Mouse (Mus musculus): ENCODE results near the gene Gskip. TPM values are rescaled to one million over a fixed set of nuclear protein-coding genes. Genes with fewer than 3 reads are reported as not detected.

Gskip gene
- polyA plus RNA-seq, 1 experiment from 2014 or later, result 30.4 TPM

GRCm38 (mm10) chr12:105685001-105685691 is 517 bp downstream of the Gskip start, which contains the start of gene Atg2b:
Gene Atg2b, minus strand, starts transcription at chr12:105685211.
- peak within 1 kb of the TSS; percentile 86 for H3K9ac ChIP-seq (ENCODE audit: low read length)
- no peaks in the 10 kb centered on the region for H3K27me3 ChIP-seq (ENCODE audit: control insufficient read depth, insufficient read depth, low read length)
- peak within 1 kb of the TSS; percentile 81 for H3K27ac ChIP-seq (ENCODE audit: low read depth, low read length)
- no peaks in the 10 kb centered on the region; the same call in 1 of the 2 replicates for H3K36me3 ChIP-seq (ENCODE audit: control insufficient read depth, insufficient read depth, low read length)
- under 1% methylated on average over 71 of the region's 73 CpGs for WGBS
- peak; percentile 98 for DNase-seq (ENCODE audit: low spot score)
- H3K4me3 ChIP-seq (ENCODE audit: low read depth, low read length), result peak within 1 kb of the TSS; percentile 91
- H3K4me1 ChIP-seq (replicated peaks; ENCODE audit: control insufficient read depth, insufficient read depth, low read length), result peaks cover 6% of the 10 kb centered on the region; the same call in 1 of the 2 replicates
- peak; percentile 91 for ATAC-seq (replicated peaks; ENCODE audit: low FRiP score)
- H3K9me3 ChIP-seq (ENCODE audit: control insufficient read depth, low read length), result no peaks in the 10 kb centered on the region
- peak within 1 kb of the TSS; percentile 94 for H3K4me2 ChIP-seq (ENCODE audit: low read depth, low read length, severe bottlenecking)

DNA sequence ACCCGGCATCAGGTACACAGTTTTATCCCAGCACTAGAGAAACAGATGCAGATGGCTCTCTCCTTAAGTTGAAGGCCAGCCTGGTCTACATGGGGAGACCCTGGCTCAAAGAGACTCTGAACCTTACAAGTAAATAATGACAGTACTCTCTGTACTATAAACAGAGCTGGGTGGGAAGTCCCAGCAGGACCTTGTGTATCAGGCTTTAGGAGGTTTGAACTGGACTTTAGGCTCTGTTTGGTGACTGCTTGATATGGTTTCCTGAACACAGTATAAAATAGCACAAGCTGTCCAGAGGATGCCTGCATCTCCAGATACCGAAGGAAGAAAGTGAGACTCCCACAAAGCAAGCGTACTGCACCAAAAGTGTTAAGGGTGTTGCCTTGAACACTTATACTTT is 2.2 kb downstream of the Gskip start:
- Histone ChIP-seq H3K9me3 (ENCODE audit: control insufficient read depth, low read length) (no peaks in the 10 kb centered on the region), H3K4me2 (ENCODE audit: low read depth, low read length, severe bottlenecking) (no peak overlapping the region), H3K4me3 (ENCODE audit: low read depth, low read length) (no peak overlapping the region), H3K9ac (ENCODE audit: low read length) (no peak overlapping the region), H3K4me1 (replicated peaks; ENCODE audit: control insufficient read depth, insufficient read depth, low read length) (peaks cover 6% of the 10 kb centered on the region; the same call in 1 of the 2 replicates), H3K27ac (ENCODE audit: low read depth, low read length) (no peak overlapping the region), H3K36me3 (ENCODE audit: control insufficient read depth, insufficient read depth, low read length) (no peaks in the 10 kb centered on the region; the same call in 1 of the 2 replicates), H3K27me3 (ENCODE audit: control insufficient read depth, insufficient read depth, low read length) (no peaks in the 10 kb centered on the region)
- WGBS, result 84% methylated on average over 3 of the region's 3 CpGs
- ATAC-seq (replicated peaks; ENCODE audit: low FRiP score), result no peak
- no peak for DNase-seq (ENCODE audit: low spot score)

DNA sequence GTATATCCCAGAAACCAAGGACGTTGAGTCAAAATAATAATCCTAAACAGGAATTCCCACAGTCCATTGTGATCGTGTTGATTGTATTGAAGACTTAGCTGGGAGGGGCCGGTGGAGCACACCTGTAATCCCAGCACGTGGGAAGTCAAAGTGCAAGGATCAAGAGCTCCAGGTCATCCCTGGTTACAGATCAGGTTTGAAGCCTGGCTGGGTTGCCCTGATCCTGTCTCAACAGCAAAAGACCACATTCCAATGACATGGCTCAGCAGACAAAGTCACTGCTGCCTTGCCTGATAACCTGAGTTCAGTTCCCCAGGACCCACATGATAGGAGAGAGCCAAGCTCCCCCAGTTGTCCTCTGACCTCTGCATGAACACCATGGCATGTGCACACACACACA is 2.8 kb downstream of the Gskip start:
- Histone ChIP-seq H3K4me3 (ENCODE audit: low read depth, low read length) (no peak overlapping the region), H3K36me3 (ENCODE audit: control insufficient read depth, insufficient read depth, low read length) (no peaks in the 10 kb centered on the region; the same call in 1 of the 2 replicates), H3K4me2 (ENCODE audit: low read depth, low read length, severe bottlenecking) (no peak overlapping the region), H3K27ac (ENCODE audit: low read depth, low read length) (no peak overlapping the region), H3K4me1 (replicated peaks; ENCODE audit: control insufficient read depth, insufficient read depth, low read length) (peaks cover 6% of the 10 kb centered on the region; the same call in 1 of the 2 replicates), H3K27me3 (ENCODE audit: control insufficient read depth, insufficient read depth, low read length) (no peaks in the 10 kb centered on the region), H3K9me3 (ENCODE audit: control insufficient read depth, low read length) (no peaks in the 10 kb centered on the region), H3K9ac (ENCODE audit: low read length) (no peak overlapping the region)
- 92% methylated on average over 4 of the region's 4 CpGs for WGBS
- ATAC-seq (replicated peaks; ENCODE audit: low FRiP score), result no peak
- DNase-seq (ENCODE audit: low spot score), result no peak

- H3K4me1 ChIP-seq (replicated peaks; ENCODE audit: control insufficient read depth, insufficient read depth, low read length), result peaks cover 6% of the 10 kb centered on the region; the same call in 1 of the 2 replicates
- H3K27me3 ChIP-seq (ENCODE audit: control insufficient read depth, insufficient read depth, low read length), result no peaks in the 10 kb centered on the region
- no peaks in the 10 kb centered on the region for H3K9me3 ChIP-seq (ENCODE audit: control insufficient read depth, low read length)
- no peak overlapping the region for H3K4me3 ChIP-seq (ENCODE audit: low read depth, low read length)
- no peak overlapping the region for H3K4me2 ChIP-seq (ENCODE audit: low read depth, low read length, severe bottlenecking)
- no peak overlapping the region for H3K27ac ChIP-seq (ENCODE audit: low read depth, low read length)
- no peak for DNase-seq (ENCODE audit: low spot score)
- no peak overlapping the region for H3K9ac ChIP-seq (ENCODE audit: low read length)
- no peak for ATAC-seq (replicated peaks; ENCODE audit: low FRiP score)
- peaks cover 2% of the 10 kb centered on the region; the same call in 1 of the 2 replicates for H3K36me3 ChIP-seq (ENCODE audit: control insufficient read depth, insufficient read depth, low read length)
- 89% methylated on average over 4 of the region's 4 CpGs for WGBS
Observed at GRCm38 (mm10) chr12:105688546-105688945, 3.9 kb downstream of the Gskip start.

DNA sequence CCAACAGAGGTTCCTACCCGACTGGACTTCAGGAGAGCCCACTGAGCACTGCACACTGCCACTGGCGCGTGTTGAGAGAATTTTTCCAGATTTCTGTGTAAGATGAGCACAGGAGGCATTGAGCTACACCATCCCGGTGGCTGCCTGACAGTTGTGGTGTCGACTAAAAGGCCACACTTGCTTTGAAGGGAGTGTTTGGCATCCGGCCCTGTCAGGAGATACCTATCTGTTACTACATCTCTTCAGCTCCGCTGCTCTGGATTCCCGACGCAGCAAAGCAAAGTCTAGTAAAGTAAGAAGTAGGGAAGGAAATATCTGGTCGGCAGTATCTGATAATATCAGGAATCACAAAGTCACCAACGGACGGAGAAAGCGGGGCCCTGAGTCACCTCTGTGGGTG is 4.8 kb downstream of the Gskip start:
- no peak overlapping the region for H3K9ac ChIP-seq (ENCODE audit: low read length)
- peaks cover 2% of the 10 kb centered on the region; the same call in 1 of the 2 replicates for H3K36me3 ChIP-seq (ENCODE audit: control insufficient read depth, insufficient read depth, low read length)
- no peak overlapping the region for H3K4me3 ChIP-seq (ENCODE audit: low read depth, low read length)
- WGBS, result 92% methylated on average over 13 of the region's 13 CpGs
- no peaks in the 10 kb centered on the region for H3K27me3 ChIP-seq (ENCODE audit: control insufficient read depth, insufficient read depth, low read length)
- DNase-seq (ENCODE audit: low spot score) (no peak), ATAC-seq (replicated peaks; ENCODE audit: low FRiP score) (no peak)
- no peak overlapping the region for H3K27ac ChIP-seq (ENCODE audit: low read depth, low read length)
- H3K9me3 ChIP-seq (ENCODE audit: control insufficient read depth, low read length), result no peaks in the 10 kb centered on the region
- no peak overlapping the region for H3K4me2 ChIP-seq (ENCODE audit: low read depth, low read length, severe bottlenecking)
- H3K4me1 ChIP-seq (replicated peaks; ENCODE audit: control insufficient read depth, insufficient read depth, low read length), result peaks cover 4% of the 10 kb centered on the region; the same call in 1 of the 2 replicates

GRCm38 (mm10) chr12:105694021-105694420 is 9.4 kb downstream of the Gskip start:
- no peak overlapping the region for H3K4me2 ChIP-seq (ENCODE audit: low read depth, low read length, severe bottlenecking)
- H3K9me3 ChIP-seq (ENCODE audit: control insufficient read depth, low read length), result no peaks in the 10 kb centered on the region
- H3K27ac ChIP-seq (ENCODE audit: low read depth, low read length), result no peak overlapping the region
- DNase-seq (ENCODE audit: low spot score) (no peak), ATAC-seq (replicated peaks; ENCODE audit: low FRiP score) (no peak)
- H3K4me1 ChIP-seq (replicated peaks; ENCODE audit: control insufficient read depth, insufficient read depth, low read length), result no peaks in the 10 kb centered on the region
- no peak overlapping the region for H3K9ac ChIP-seq (ENCODE audit: low read length)
- peaks cover 2% of the 10 kb centered on the region; the same call in 1 of the 2 replicates for H3K36me3 ChIP-seq (ENCODE audit: control insufficient read depth, insufficient read depth, low read length)
- 96% methylated on average over 2 of the region's 2 CpGs for WGBS
- no peak overlapping the region for H3K4me3 ChIP-seq (ENCODE audit: low read depth, low read length)
- no peaks in the 10 kb centered on the region for H3K27me3 ChIP-seq (ENCODE audit: control insufficient read depth, insufficient read depth, low read length)

DNA sequence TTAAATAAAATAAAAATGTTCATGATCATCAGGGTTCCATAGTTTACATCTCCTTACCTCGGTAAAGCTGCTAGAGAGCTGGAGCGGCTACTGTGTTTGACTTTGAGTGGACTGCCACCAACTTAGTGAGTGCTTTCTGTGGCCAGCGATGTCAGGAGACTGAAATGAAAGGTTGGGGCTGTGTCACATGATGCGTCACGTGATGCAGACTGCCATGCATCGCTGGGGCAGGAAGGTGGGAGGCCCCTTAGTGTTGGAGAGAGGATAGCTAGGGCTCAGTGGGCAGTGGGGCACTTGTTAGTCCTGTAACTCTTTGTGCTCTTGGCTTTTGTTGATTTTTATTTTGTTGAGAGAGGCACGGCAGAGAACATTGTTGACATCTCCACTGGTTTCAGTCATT is 11.2 kb downstream of the Gskip start:
- DNase-seq (ENCODE audit: low spot score) (no peak), ATAC-seq (replicated peaks; ENCODE audit: low FRiP score) (no peak)
- H3K9me3 ChIP-seq (ENCODE audit: control insufficient read depth, low read length), result no peaks in the 10 kb centered on the region
- no peak overlapping the region for H3K4me2 ChIP-seq (ENCODE audit: low read depth, low read length, severe bottlenecking)
- 82% methylated on average over 7 of the region's 7 CpGs for WGBS
- peaks cover 9% of the 10 kb centered on the region; the same call in 1 of the 2 replicates for H3K36me3 ChIP-seq (ENCODE audit: control insufficient read depth, insufficient read depth, low read length)
- H3K27ac ChIP-seq (ENCODE audit: low read depth, low read length), result no peak overlapping the region
- H3K27me3 ChIP-seq (ENCODE audit: control insufficient read depth, insufficient read depth, low read length), result no peaks in the 10 kb centered on the region
- H3K4me1 ChIP-seq (replicated peaks; ENCODE audit: control insufficient read depth, insufficient read depth, low read length), result no peaks in the 10 kb centered on the region
- no peak overlapping the region for H3K4me3 ChIP-seq (ENCODE audit: low read depth, low read length)
- H3K9ac ChIP-seq (ENCODE audit: low read length), result no peak overlapping the region

- H3K9ac ChIP-seq (ENCODE audit: low read length), result no peak overlapping the region
- no peak overlapping the region for H3K4me3 ChIP-seq (ENCODE audit: low read depth, low read length)
- DNase-seq (ENCODE audit: low spot score), result no peak
- H3K9me3 ChIP-seq (ENCODE audit: control insufficient read depth, low read length), result no peaks in the 10 kb centered on the region
- H3K27ac ChIP-seq (ENCODE audit: low read depth, low read length), result no peak overlapping the region
- ATAC-seq (replicated peaks; ENCODE audit: low FRiP score), result no peak
- H3K27me3 ChIP-seq (ENCODE audit: control insufficient read depth, insufficient read depth, low read length), result no peaks in the 10 kb centered on the region
- H3K4me1 ChIP-seq (replicated peaks; ENCODE audit: control insufficient read depth, insufficient read depth, low read length), result no peaks in the 10 kb centered on the region
- no peak overlapping the region for H3K4me2 ChIP-seq (ENCODE audit: low read depth, low read length, severe bottlenecking)
- WGBS, result 94% methylated on average over 8 of the region's 8 CpGs
- H3K36me3 ChIP-seq (ENCODE audit: control insufficient read depth, insufficient read depth, low read length), result peaks cover 9% of the 10 kb centered on the region
Observed at GRCm38 (mm10) chr12:105697104-105697780, 12.6 kb downstream of the Gskip start.

Data from forebrain, embryonic 11.5 days (tissue).